Mouse (Mus musculus): ENCODE data around the gene Cilp2. TPM values are rescaled to one million over a fixed set of nuclear protein-coding genes. Genes with fewer than 3 reads are reported as not detected.

Cilp2 gene
- polyA plus RNA-seq, 1 experiment: 0.20 TPM

DNA sequence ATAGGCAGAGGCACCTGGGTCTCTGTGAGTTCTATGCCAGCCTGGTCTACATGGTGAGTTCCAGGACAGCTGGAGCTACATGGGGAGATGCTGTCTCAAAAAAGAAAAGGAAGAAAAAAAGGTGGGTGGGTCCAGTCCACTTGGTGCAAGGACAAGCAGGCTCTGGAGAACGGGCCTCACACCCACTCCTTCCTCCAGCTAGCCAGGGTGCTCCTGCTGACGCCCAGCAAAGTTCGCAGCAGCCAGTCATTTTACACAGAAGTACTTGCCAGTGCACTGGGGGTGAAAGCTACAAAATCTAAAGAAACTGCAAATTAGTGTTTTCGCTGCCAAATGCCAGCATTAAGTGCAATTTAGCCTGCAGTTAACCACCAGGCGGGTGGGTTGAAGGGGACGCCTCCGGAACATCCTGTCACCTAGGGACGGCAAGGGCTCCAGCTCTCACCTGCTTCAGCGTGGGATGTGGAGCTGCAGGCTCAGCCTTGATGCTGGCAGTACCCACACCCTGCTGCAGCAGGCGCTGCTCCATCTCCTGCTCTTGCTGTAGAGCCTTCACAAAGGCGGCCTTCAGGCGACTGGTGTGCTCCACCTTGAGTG, 25.1 kb upstream of the Cilp2 start:
- no peak overlapping the region for H3K27ac ChIP-seq (ENCODE audit: insufficient read depth, low read depth, low read length)
- 94% methylated on average over 12 of the region's 12 CpGs for WGBS
- H3K4me1 ChIP-seq (ENCODE audit: control insufficient read depth, insufficient read depth, insufficient read length, low read length): no peaks in the 10 kb centered on the region; the same call in none of the 2 replicates
- peaks cover 82% of the 10 kb centered on the region for H3K36me3 ChIP-seq (ENCODE audit: control insufficient read depth, insufficient read depth, low read length)
- H3K4me3 ChIP-seq (ENCODE audit: low read depth, low read length): no peak overlapping the region
- no peak for TF ChIP-seq CTCF (IDR thresholded peaks at IDR 0.05; ENCODE audit: extremely low read depth, insufficient read length, insufficient replicate concordance, low read depth, low read length)
- no peak for TF ChIP-seq POLR2A (IDR thresholded peaks at IDR 0.05; ENCODE audit: low read depth, low read length)
- no peaks in the 10 kb centered on the region for H3K27me3 ChIP-seq (ENCODE audit: control insufficient read depth, insufficient read depth, low read length)

- H3K36me3 ChIP-seq (ENCODE audit: control insufficient read depth, insufficient read depth, low read length): peaks cover 76% of the 10 kb centered on the region
- H3K4me3 ChIP-seq (ENCODE audit: low read depth, low read length): no peak overlapping the region
- no peaks in the 10 kb centered on the region for H3K27me3 ChIP-seq (ENCODE audit: control insufficient read depth, insufficient read depth, low read length)
- H3K4me1 ChIP-seq (ENCODE audit: control insufficient read depth, insufficient read depth, insufficient read length, low read length): no peaks in the 10 kb centered on the region; the same call in none of the 2 replicates
- no peak for TF ChIP-seq CTCF (IDR thresholded peaks at IDR 0.05; ENCODE audit: extremely low read depth, insufficient read length, insufficient replicate concordance, low read depth, low read length)
- TF ChIP-seq POLR2A (IDR thresholded peaks at IDR 0.05; ENCODE audit: low read depth, low read length): no peak
- H3K27ac ChIP-seq (ENCODE audit: insufficient read depth, low read depth, low read length): no peak overlapping the region
- 93% methylated on average over 13 of the region's 13 CpGs for WGBS
These were observed 24.4 kb upstream of the Cilp2 start for GRCm38 (mm10) chr8:69911917-69912316.

DNA sequence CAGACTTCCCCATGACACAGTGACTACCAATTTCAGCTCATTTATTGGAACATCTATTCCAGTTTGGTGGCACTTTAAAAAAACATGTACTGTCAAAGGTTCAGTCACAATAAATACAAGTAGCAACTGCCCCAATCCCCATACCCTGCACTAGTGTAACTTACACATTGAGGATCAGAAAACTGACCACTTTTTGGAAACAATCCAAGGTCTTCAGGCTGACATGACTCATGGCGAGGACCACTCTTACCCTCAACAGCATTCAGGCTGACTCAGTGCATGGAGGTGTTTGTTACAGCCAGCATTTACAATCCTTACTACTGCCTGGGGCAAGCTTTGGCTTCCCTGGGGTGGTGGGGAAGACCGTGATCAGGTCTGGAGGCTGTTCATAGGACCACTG, 19.6 kb upstream of the Cilp2 start:
- Histone ChIP-seq H3K27ac (ENCODE audit: insufficient read depth, low read depth, low read length) (no peak overlapping the region), H3K4me1 (ENCODE audit: control insufficient read depth, insufficient read depth, insufficient read length, low read length) (peaks cover 8% of the 10 kb centered on the region), H3K36me3 (ENCODE audit: control insufficient read depth, insufficient read depth, low read length) (peaks cover 38% of the 10 kb centered on the region), H3K4me3 (ENCODE audit: low read depth, low read length) (no peak overlapping the region), H3K27me3 (ENCODE audit: control insufficient read depth, insufficient read depth, low read length) (no peaks in the 10 kb centered on the region)
- TF ChIP-seq CTCF (IDR thresholded peaks at IDR 0.05; ENCODE audit: extremely low read depth, insufficient read length, insufficient replicate concordance, low read depth, low read length) (no peak), POLR2A (IDR thresholded peaks at IDR 0.05; ENCODE audit: low read depth, low read length) (no peak)
- 96% methylated on average over 2 of the region's 2 CpGs for WGBS

DNA sequence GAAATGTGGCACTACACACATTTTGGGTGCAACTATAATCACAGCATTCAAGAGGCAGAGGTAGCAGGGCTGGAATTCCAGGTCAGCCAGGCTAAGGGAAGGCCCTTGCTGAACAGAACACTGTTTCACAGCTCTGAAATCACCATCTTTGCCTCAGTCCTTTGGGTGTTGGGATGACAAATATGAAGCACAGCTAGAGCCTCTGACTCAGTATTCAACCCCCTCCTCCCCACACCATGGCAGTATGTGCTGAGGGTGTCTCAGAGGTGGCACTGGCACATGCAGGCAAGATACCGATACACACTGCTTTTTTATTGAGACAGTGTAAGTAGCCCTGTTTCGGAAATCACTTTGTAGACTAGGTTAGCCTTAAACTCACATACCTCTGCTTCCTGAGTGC, 18.8 kb upstream of the Cilp2 start:
- Histone ChIP-seq H3K4me3 (ENCODE audit: low read depth, low read length) (no peak overlapping the region), H3K27ac (ENCODE audit: insufficient read depth, low read depth, low read length) (no peak overlapping the region), H3K27me3 (ENCODE audit: control insufficient read depth, insufficient read depth, low read length) (no peaks in the 10 kb centered on the region), H3K4me1 (ENCODE audit: control insufficient read depth, insufficient read depth, insufficient read length, low read length) (peaks cover 10% of the 10 kb centered on the region), H3K36me3 (ENCODE audit: control insufficient read depth, insufficient read depth, low read length) (peaks cover 30% of the 10 kb centered on the region)
- no peak for TF ChIP-seq POLR2A (IDR thresholded peaks at IDR 0.05; ENCODE audit: low read depth, low read length)
- no peak for TF ChIP-seq CTCF (IDR thresholded peaks at IDR 0.05; ENCODE audit: extremely low read depth, insufficient read length, insufficient replicate concordance, low read depth, low read length)
- WGBS: 91% methylated on average over 2 of the region's 2 CpGs

DNA sequence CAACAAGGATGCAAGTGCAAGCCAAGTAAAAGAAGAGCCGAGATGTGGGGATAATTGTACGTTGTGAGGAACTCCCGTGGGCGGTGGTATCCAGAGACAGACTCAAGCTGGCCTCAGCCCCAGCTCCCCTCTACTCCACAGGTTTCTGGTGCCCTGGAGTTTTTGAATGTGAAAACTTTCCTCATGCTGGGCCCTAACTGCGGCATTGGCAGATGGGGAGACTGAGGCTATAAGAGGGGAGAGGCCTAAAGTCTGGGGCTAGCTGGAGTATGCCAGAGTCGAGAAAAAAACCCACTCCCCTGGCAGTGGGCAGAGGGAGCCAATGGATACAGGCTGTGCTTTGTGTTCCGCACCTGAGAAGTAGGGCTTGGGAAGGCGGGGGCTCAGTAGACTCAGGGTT, 16.6 kb upstream of the Cilp2 start:
- Histone ChIP-seq H3K4me1 (ENCODE audit: control insufficient read depth, insufficient read depth, insufficient read length, low read length) (peaks cover 15% of the 10 kb centered on the region), H3K36me3 (ENCODE audit: control insufficient read depth, insufficient read depth, low read length) (peaks cover 11% of the 10 kb centered on the region), H3K27ac (ENCODE audit: insufficient read depth, low read depth, low read length) (no peak overlapping the region), H3K4me3 (ENCODE audit: low read depth, low read length) (no peak overlapping the region), H3K27me3 (ENCODE audit: control insufficient read depth, insufficient read depth, low read length) (no peaks in the 10 kb centered on the region)
- WGBS: 87% methylated on average over 8 of the region's 8 CpGs
- TF ChIP-seq POLR2A (IDR thresholded peaks at IDR 0.05; ENCODE audit: low read depth, low read length) (no peak), CTCF (IDR thresholded peaks at IDR 0.05; ENCODE audit: extremely low read depth, insufficient read length, insufficient replicate concordance, low read depth, low read length) (no peak)

- Histone ChIP-seq H3K36me3 (ENCODE audit: control insufficient read depth, insufficient read depth, low read length) (peaks cover 2% of the 10 kb centered on the region; the same call in 1 of the 2 replicates), H3K27me3 (ENCODE audit: control insufficient read depth, insufficient read depth, low read length) (no peaks in the 10 kb centered on the region), H3K4me1 (ENCODE audit: control insufficient read depth, insufficient read depth, insufficient read length, low read length) (peaks cover 15% of the 10 kb centered on the region), H3K27ac (ENCODE audit: insufficient read depth, low read depth, low read length) (peak overlapping the region; percentile 86), H3K4me3 (ENCODE audit: low read depth, low read length) (peak overlapping the region; percentile 90)
- TF ChIP-seq POLR2A (IDR thresholded peaks at IDR 0.05; ENCODE audit: low read depth, low read length) (peak; percentile 59), CTCF (IDR thresholded peaks at IDR 0.05; ENCODE audit: extremely low read depth, insufficient read length, insufficient replicate concordance, low read depth, low read length) (0 out of 2 replicates have a peak, but pooled peaks have one; percentile 5)
- WGBS: under 1% methylated on average over 45 of the region's 45 CpGs
These were observed 15.6 kb upstream of the Cilp2 start for GRCm38 (mm10) chr8:69903063-69903542.

DNA sequence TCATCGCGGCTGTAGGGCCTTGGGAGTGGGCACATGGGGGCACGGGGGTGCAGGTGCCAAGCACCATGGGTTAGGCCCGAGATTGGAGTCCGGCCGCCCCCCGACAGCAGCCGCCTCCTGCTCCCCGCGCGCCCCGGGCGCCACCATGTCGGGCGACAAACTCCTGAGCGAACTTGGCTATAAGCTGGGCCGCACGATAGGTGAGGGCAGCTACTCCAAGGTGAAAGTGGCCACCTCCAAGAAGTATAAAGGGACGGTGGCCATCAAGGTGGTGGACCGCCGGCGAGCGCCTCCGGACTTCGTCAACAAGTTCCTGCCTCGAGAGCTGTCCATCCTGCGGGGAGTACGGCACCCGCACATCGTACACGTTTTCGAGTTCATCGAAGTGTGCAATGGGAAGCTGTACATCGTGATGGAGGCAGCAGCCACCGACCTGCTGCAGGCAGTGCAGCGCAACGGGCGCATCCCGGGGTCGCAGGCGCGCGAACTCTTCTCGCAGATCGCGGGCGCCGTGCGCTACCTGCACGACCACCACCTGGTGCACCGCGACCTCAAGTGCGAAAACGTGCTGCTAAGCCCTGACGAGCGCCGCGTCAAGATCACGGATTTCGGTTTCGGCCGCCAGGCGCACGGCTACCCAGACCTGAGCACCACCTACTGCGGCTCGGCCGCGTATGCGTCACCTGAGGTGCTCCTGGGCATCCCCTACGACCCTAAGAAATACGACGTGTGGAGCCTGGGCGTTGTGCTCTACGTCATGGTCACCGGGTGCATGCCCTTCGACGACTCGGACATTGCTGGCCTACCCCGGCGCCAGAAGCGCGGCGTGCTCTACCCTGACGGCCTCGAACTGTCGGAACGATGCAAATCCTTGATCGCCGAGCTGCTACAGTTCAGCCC, 14.9 kb upstream of the Cilp2 start, which contains the start of the genes Tssk6, Ndufa13 and Yjefn3:
Gene Tssk6 (plus strand): TSS at position 22 of the 900 bp plus-strand sequence.
Gene Ndufa13 (minus strand): TSS at position 396 of the 900 bp plus-strand sequence.
Gene Yjefn3 (minus strand): TSS at position 550 of the 900 bp plus-strand sequence.
- WGBS: 2% methylated on average over 89 of the region's 89 CpGs
- Histone ChIP-seq H3K4me1 (ENCODE audit: control insufficient read depth, insufficient read depth, insufficient read length, low read length) (peaks cover 18% of the 10 kb centered on the region), H3K27ac (ENCODE audit: insufficient read depth, low read depth, low read length) (peak within 1 kb of the TSS; percentile 86), H3K27me3 (ENCODE audit: control insufficient read depth, insufficient read depth, low read length) (no peaks in the 10 kb centered on the region), H3K36me3 (ENCODE audit: control insufficient read depth, insufficient read depth, low read length) (peaks cover 3% of the 10 kb centered on the region; the same call in 1 of the 2 replicates), H3K4me3 (ENCODE audit: low read depth, low read length) (peak within 1 kb of the TSS; percentile 90)
- TF ChIP-seq CTCF (IDR thresholded peaks at IDR 0.05; ENCODE audit: extremely low read depth, insufficient read length, insufficient replicate concordance, low read depth, low read length): no peak
- no peak for TF ChIP-seq POLR2A (IDR thresholded peaks at IDR 0.05; ENCODE audit: low read depth, low read length)
